Mouse (Mus musculus) stomach, postnatal 0 days (tissue): ENCODE data around the gene Slc4a2. TPM values are rescaled to one million over a fixed set of nuclear protein-coding genes. Genes with fewer than 3 reads are reported as not detected.

Source experiments
- ATAC-seq: fragments of 200-750 bp; cut with Nextera tagmentation; 2 replicates; pipeline ENCODE4 v1.8.0; 2017; ENCODE audit not compliant: low FRiP score, low TSS enrichment
- DNase-seq: peaks from one replicate; pipeline ENCODE4 v3.0.0-alpha.2; 2016; ENCODE audit warnings: low spot score
- H3K27ac ChIP-seq: fragments of 300-500 bp; sonication (generic); replicated peaks from 2 replicates; pipeline ENCODE4 v1.5.1; 2014; ENCODE audit warnings: mild to moderate bottlenecking, control low read depth
- H3K27me3 ChIP-seq: fragments of 300-500 bp; sonication (generic); 2 replicates; pipeline ENCODE4 v1.6.1; 2014; ENCODE audit warnings: low read length; ENCODE audit not compliant: control insufficient read depth, insufficient read depth
- H3K36me3 ChIP-seq: fragments of 300-500 bp; sonication (generic); 2 replicates; pipeline ENCODE4 v1.6.1; 2014; ENCODE audit warnings: low read length, mixed read lengths; ENCODE audit not compliant: control insufficient read depth, insufficient read depth
- H3K4me1 ChIP-seq: fragments of 300-500 bp; sonication (generic); replicated peaks from 2 replicates; pipeline ENCODE4 v1.6.1; 2014; ENCODE audit warnings: antibody characterized with exemption; ENCODE audit not compliant: control insufficient read depth, insufficient read depth
- H3K4me2 ChIP-seq: fragments of 300-500 bp; sonication (generic); replicated peaks from 2 replicates; pipeline ENCODE4 v1.6.1; 2014; ENCODE audit warnings: low read depth, mild to moderate bottlenecking, control low read depth, moderate library complexity
- H3K4me3 ChIP-seq: fragments of 300-500 bp; sonication (generic); 2 replicates; pipeline ENCODE4 v1.5.1; 2014; ENCODE audit warnings: low read depth, low read length, control low read depth
- H3K9ac ChIP-seq: fragments of 300-500 bp; sonication (generic); 2 replicates; pipeline ENCODE4 v1.6.1; 2014; ENCODE audit warnings: mild to moderate bottlenecking, low read length, control low read depth, mixed read lengths
- H3K9me3 ChIP-seq: fragments of 300-500 bp; sonication (generic); 2 replicates; pipeline ENCODE4 v1.6.1; 2016; ENCODE audit warnings: low read length; ENCODE audit not compliant: control insufficient read depth
- CTCF ChIP-seq: IDR thresholded peaks from 2 replicates; pipeline ENCODE4 v1.5.1; 2016; ENCODE audit warnings: antibody characterized with exemption, low read depth, mild to moderate bottlenecking, moderate library complexity
- EP300 ChIP-seq: optimal IDR thresholded peaks from 2 replicates; pipeline ENCODE3; 2016; ENCODE audit warnings: antibody characterized with exemption
- WGBS: fragments of 180-500 bp; shearing (Covaris S2); extraction: QIAGEN DNeasy Blood & Tissue Kit; methylation state at CpG from one replicate; pipeline ENCODE4 v1.1.7; 2014; 5-methylcytosine and 5-hydroxymethylcytosine counted together
- polyA plus RNA-seq: library from polyadenylated mRNA; unstranded; fragments of >200 nt; fragmentation: Nextera tagmentation; extraction: Ambion mirVana; gene quantifications from 2 replicates; pipeline ENCODE4 v1.2.1, GENCODE M21; 2015

The Slc4a2 gene
- polyA plus RNA-seq, 1 experiment from 2014 or later: 34.3 TPM

- Histone ChIP-seq H3K27me3 (no peaks in the 10 kb centered on the region; the same call in 1 of the 2 replicates), H3K4me2 (no peak overlapping the region), H3K4me3 (no peak overlapping the region), H3K9me3 (no peaks in the 10 kb centered on the region), H3K4me1 (0 out of 2 replicates have a peak, but pooled peaks cover 5% of the 10 kb centered on the region), H3K27ac (no peak overlapping the region), H3K36me3 (no peaks in the 10 kb centered on the region), H3K9ac (no peak overlapping the region)
- 88% methylated on average over 10 of the region's 10 CpGs for WGBS
- TF ChIP-seq CTCF: no peak
- no peak for TF ChIP-seq EP300
- DNase-seq (no peak), ATAC-seq (no peak)
Measured at GRCm38 (mm10) chr5:24385887-24386550, 37.6 kb upstream of the Slc4a2 start.

- no peaks in the 10 kb centered on the region for H3K9me3 ChIP-seq
- 0 out of 2 replicates have a peak, but pooled peaks cover 5% of the 10 kb centered on the region for H3K4me1 ChIP-seq
- H3K27ac ChIP-seq: peak overlapping the region; percentile 30
- peak; percentile 81 for DNase-seq
- H3K9ac ChIP-seq: peak overlapping the region; percentile 57
- under 1% methylated on average over 57 of the region's 73 CpGs for WGBS
- no peaks in the 10 kb centered on the region for H3K36me3 ChIP-seq
- H3K4me3 ChIP-seq: peak overlapping the region; percentile 42
- TF ChIP-seq EP300 (no peak), CTCF (peak; percentile 56)
- H3K4me2 ChIP-seq: peak overlapping the region; percentile 91
- peak; percentile 40; the same call in 1 of the 2 replicates for ATAC-seq
- no peaks in the 10 kb centered on the region; the same call in 1 of the 2 replicates for H3K27me3 ChIP-seq
Measured at GRCm38 (mm10) chr5:24387264-24388241, 36.1 kb upstream of the Slc4a2 start.

- no peak for DNase-seq
- WGBS: 27% methylated on average over 26 of the region's 26 CpGs
- TF ChIP-seq EP300: no peak
- TF ChIP-seq CTCF: no peak
- H3K27me3 ChIP-seq: no peaks in the 10 kb centered on the region; the same call in 1 of the 2 replicates
- no peaks in the 10 kb centered on the region for H3K9me3 ChIP-seq
- peak overlapping the region; percentile 91 for H3K4me2 ChIP-seq
- no peaks in the 10 kb centered on the region for H3K36me3 ChIP-seq
- H3K4me3 ChIP-seq: peak overlapping the region; percentile 42
- ATAC-seq: no peak
- peak overlapping the region; percentile 30; the same call in 1 of the 2 replicates for H3K27ac ChIP-seq
- 0 out of 2 replicates have a peak, but pooled peaks cover 5% of the 10 kb centered on the region for H3K4me1 ChIP-seq
- H3K9ac ChIP-seq: peak overlapping the region; percentile 57; the same call in 1 of the 2 replicates
Measured at GRCm38 (mm10) chr5:24388246-24388915, 35.3 kb upstream of the Slc4a2 start.

- no peaks in the 10 kb centered on the region; the same call in 1 of the 2 replicates for H3K27me3 ChIP-seq
- no peak for DNase-seq
- H3K4me1 ChIP-seq: 0 out of 2 replicates have a peak, but pooled peaks cover 3% of the 10 kb centered on the region
- no peak for ATAC-seq
- no peak overlapping the region for H3K9ac ChIP-seq
- WGBS: 69% methylated on average over 6 of the region's 7 CpGs
- no peaks in the 10 kb centered on the region for H3K9me3 ChIP-seq
- TF ChIP-seq EP300 (no peak), CTCF (no peak)
- H3K4me3 ChIP-seq: no peak overlapping the region
- H3K36me3 ChIP-seq: no peaks in the 10 kb centered on the region
- no peak overlapping the region for H3K4me2 ChIP-seq
- no peak overlapping the region for H3K27ac ChIP-seq
Measured at GRCm38 (mm10) chr5:24389011-24389657, 34.5 kb upstream of the Slc4a2 start.

- Histone ChIP-seq H3K9me3 (no peaks in the 10 kb centered on the region), H3K27ac (no peak overlapping the region), H3K36me3 (no peaks in the 10 kb centered on the region), H3K4me2 (no peak overlapping the region), H3K4me1 (0 out of 2 replicates have a peak, but pooled peaks cover 3% of the 10 kb centered on the region), H3K9ac (no peak overlapping the region), H3K27me3 (no peaks in the 10 kb centered on the region; the same call in 1 of the 2 replicates), H3K4me3 (no peak overlapping the region)
- TF ChIP-seq CTCF (no peak), EP300 (no peak)
- DNase-seq: no peak
- WGBS: 81% methylated on average over 4 of the region's 4 CpGs
- no peak for ATAC-seq
Measured at GRCm38 (mm10) chr5:24389658-24390020, 34.0 kb upstream of the Slc4a2 start.
